Mouse (Mus musculus): ENCODE measurements around the gene Ifitm7. TPM values are rescaled to one million over a fixed set of nuclear protein-coding genes. Genes with fewer than 3 reads are reported as not detected.

Gene Ifitm7
- polyA plus RNA-seq, 2 experiments: 0.08 to 0.09 TPM

- 50% methylated on average over 2 of the region's 2 CpGs for WGBS (ENCODE audit: insufficient replicate concordance)
- TF ChIP-seq EP300 (IDR thresholded peaks at IDR 0.05; ENCODE audit: low read depth): no peak
- TF ChIP-seq CTCF (IDR thresholded peaks at IDR 0.05; ENCODE audit: low read depth): no peak
- ATAC-seq (ENCODE audit: insufficient read depth): no peak
- H3K27me3 ChIP-seq (ENCODE audit: control insufficient read depth, insufficient read depth, low read length): no peaks in the 10 kb centered on the region
- no peak overlapping the region for H3K4me2 ChIP-seq (ENCODE audit: low read depth)
- H3K36me3 ChIP-seq (replicated peaks; ENCODE audit: control insufficient read depth, insufficient read depth, low read depth): no peaks in the 10 kb centered on the region
- H3K9ac ChIP-seq (replicated peaks): no peak overlapping the region
- no peaks in the 10 kb centered on the region for H3K9me3 ChIP-seq (ENCODE audit: control insufficient read depth, low read length)
- no peak overlapping the region for H3K27ac ChIP-seq
- no peaks in the 10 kb centered on the region for H3K4me1 ChIP-seq (replicated peaks; ENCODE audit: control insufficient read depth in 2 of 2, insufficient read depth in 2 of 2, low read length in 1 of 2)
- no peak overlapping the region for H3K4me3 ChIP-seq (ENCODE audit: insufficient read depth in 1 of 2, low read depth in 2 of 2, low read length in 2 of 2)
- DNase-seq (ENCODE audit: low read depth in 3 of 3, low spot score in 3 of 3): no peak
These were observed 38.7 kb upstream of the Ifitm7 start for GRCm38 (mm10) chr16:14025091-14025990.

GRCm38 (mm10) chr16:14021166-14021822 lies 34.6 kb upstream of the Ifitm7 start:
- H3K36me3 ChIP-seq (replicated peaks; ENCODE audit: control insufficient read depth, insufficient read depth, low read depth): no peaks in the 10 kb centered on the region
- no peak overlapping the region for H3K4me3 ChIP-seq (ENCODE audit: insufficient read depth in 1 of 2, low read depth in 2 of 2, low read length in 2 of 2)
- no peaks in the 10 kb centered on the region for H3K4me1 ChIP-seq (replicated peaks; ENCODE audit: control insufficient read depth in 2 of 2, insufficient read depth in 2 of 2, low read length in 1 of 2)
- no peaks in the 10 kb centered on the region for H3K9me3 ChIP-seq (ENCODE audit: control insufficient read depth, low read length)
- no peaks in the 10 kb centered on the region for H3K27me3 ChIP-seq (ENCODE audit: control insufficient read depth, insufficient read depth, low read length)
- H3K9ac ChIP-seq (replicated peaks): no peak overlapping the region
- H3K27ac ChIP-seq: no peak overlapping the region
- TF ChIP-seq EP300 (IDR thresholded peaks at IDR 0.05; ENCODE audit: low read depth) (no peak), CTCF (IDR thresholded peaks at IDR 0.05; ENCODE audit: low read depth) (no peak)
- H3K4me2 ChIP-seq (ENCODE audit: low read depth): no peak overlapping the region
- ATAC-seq (ENCODE audit: insufficient read depth) (no peak), DNase-seq (ENCODE audit: low read depth in 3 of 3, low spot score in 3 of 3) (no peak)
- WGBS (ENCODE audit: insufficient replicate concordance): 39% methylated on average over 3 of the region's 3 CpGs

GRCm38 (mm10) chr16:14017306-14017705 lies 30.6 kb upstream of the Ifitm7 start:
- Histone ChIP-seq H3K36me3 (replicated peaks; ENCODE audit: control insufficient read depth, insufficient read depth, low read depth) (no peaks in the 10 kb centered on the region), H3K4me3 (ENCODE audit: insufficient read depth in 1 of 2, low read depth in 2 of 2, low read length in 2 of 2) (no peak overlapping the region), H3K9me3 (ENCODE audit: control insufficient read depth, low read length) (no peaks in the 10 kb centered on the region), H3K9ac (replicated peaks) (no peak overlapping the region), H3K4me1 (replicated peaks; ENCODE audit: control insufficient read depth in 2 of 2, insufficient read depth in 2 of 2, low read length in 1 of 2) (no peaks in the 10 kb centered on the region), H3K4me2 (ENCODE audit: low read depth) (no peak overlapping the region), H3K27ac (no peak overlapping the region), H3K27me3 (ENCODE audit: control insufficient read depth, insufficient read depth, low read length) (no peaks in the 10 kb centered on the region)
- 64% methylated on average over 8 of the region's 8 CpGs for WGBS (ENCODE audit: insufficient replicate concordance)
- DNase-seq (ENCODE audit: low read depth in 3 of 3, low spot score in 3 of 3) (no peak), ATAC-seq (ENCODE audit: insufficient read depth) (no peak)
- TF ChIP-seq CTCF (IDR thresholded peaks at IDR 0.05; ENCODE audit: low read depth): no peak
- TF ChIP-seq EP300 (IDR thresholded peaks at IDR 0.05; ENCODE audit: low read depth): no peak

GRCm38 (mm10) chr16:14009966-14010365 lies 23.3 kb upstream of the Ifitm7 start:
- 72% methylated on average over 4 of the region's 4 CpGs for WGBS (ENCODE audit: insufficient replicate concordance)
- H3K27ac ChIP-seq: no peak overlapping the region
- no peak overlapping the region for H3K4me3 ChIP-seq (ENCODE audit: insufficient read depth in 1 of 2, low read depth in 2 of 2, low read length in 2 of 2)
- H3K4me1 ChIP-seq (replicated peaks; ENCODE audit: control insufficient read depth in 2 of 2, insufficient read depth in 2 of 2, low read length in 1 of 2): no peaks in the 10 kb centered on the region
- H3K36me3 ChIP-seq (replicated peaks; ENCODE audit: control insufficient read depth, insufficient read depth, low read depth): no peaks in the 10 kb centered on the region
- TF ChIP-seq CTCF (IDR thresholded peaks at IDR 0.05; ENCODE audit: low read depth): no peak
- TF ChIP-seq EP300 (IDR thresholded peaks at IDR 0.05; ENCODE audit: low read depth): no peak
- no peak overlapping the region for H3K9ac ChIP-seq (replicated peaks)
- ATAC-seq (ENCODE audit: insufficient read depth) (no peak), DNase-seq (ENCODE audit: low read depth in 3 of 3, low spot score in 3 of 3) (no peak)
- no peak overlapping the region for H3K4me2 ChIP-seq (ENCODE audit: low read depth)
- no peaks in the 10 kb centered on the region for H3K27me3 ChIP-seq (ENCODE audit: control insufficient read depth, insufficient read depth, low read length)
- no peaks in the 10 kb centered on the region for H3K9me3 ChIP-seq (ENCODE audit: control insufficient read depth, low read length)

- Histone ChIP-seq H3K36me3 (replicated peaks; ENCODE audit: control insufficient read depth, insufficient read depth, low read depth) (no peaks in the 10 kb centered on the region), H3K4me3 (ENCODE audit: insufficient read depth in 1 of 2, low read depth in 2 of 2, low read length in 2 of 2) (no peak overlapping the region), H3K27me3 (ENCODE audit: control insufficient read depth, insufficient read depth, low read length) (no peaks in the 10 kb centered on the region), H3K9me3 (ENCODE audit: control insufficient read depth, low read length) (no peaks in the 10 kb centered on the region), H3K4me1 (replicated peaks; ENCODE audit: control insufficient read depth in 2 of 2, insufficient read depth in 2 of 2, low read length in 1 of 2) (no peaks in the 10 kb centered on the region), H3K9ac (replicated peaks) (no peak overlapping the region), H3K27ac (no peak overlapping the region), H3K4me2 (ENCODE audit: low read depth) (no peak overlapping the region)
- ATAC-seq (ENCODE audit: insufficient read depth) (no peak), DNase-seq (ENCODE audit: low read depth in 3 of 3, low spot score in 3 of 3) (no peak)
- TF ChIP-seq EP300 (IDR thresholded peaks at IDR 0.05; ENCODE audit: low read depth): no peak
- TF ChIP-seq CTCF (IDR thresholded peaks at IDR 0.05; ENCODE audit: low read depth): no peak
These were observed 22.0 kb upstream of the Ifitm7 start for GRCm38 (mm10) chr16:14008708-14009107.
